Mouse (Mus musculus) CH12.LX (cell line): ENCODE results near the gene Socs2.

Source experiments
- CTCF ChIP-seq, 2 experiments: IDR thresholded peaks in 1 of 2; conservative IDR thresholded peaks in 1 of 2; 2 replicates each; pipeline ENCODE4 v1.5.1; 2011 to 2012; ENCODE audit warnings: low read depth in 2 of 2, low read length in 2 of 2, improper control_type of control experiment in 1 of 2, inconsistent platforms in 1 of 2, mild to moderate bottlenecking in 1 of 2, moderate library complexity in 1 of 2
- ETS1 ChIP-seq: conservative IDR thresholded peaks from 2 replicates; pipeline ENCODE4 v1.6.1; 2012; ENCODE audit warnings: low read depth, mild to moderate bottlenecking, inconsistent platforms, low read length, improper control_type of control experiment, moderate library complexity
- GABPA ChIP-seq: IDR thresholded peaks from 2 replicates; pipeline ENCODE4 v1.6.1; 2012; ENCODE audit warnings: low read depth, low read length, improper control_type of control experiment, inconsistent platforms; ENCODE audit not compliant: insufficient replicate concordance
- HCFC1 ChIP-seq: IDR thresholded peaks from 2 replicates; pipeline ENCODE4 v1.6.1; 2012; ENCODE audit warnings: low read depth, mild to moderate bottlenecking, inconsistent platforms, low read length, improper control_type of control experiment
- JUN ChIP-seq: IDR thresholded peaks from 2 replicates; pipeline ENCODE4 v1.6.1; 2011; ENCODE audit warnings: low read depth, mild to moderate bottlenecking, low read length, improper control_type of control experiment, moderate library complexity; ENCODE audit not compliant: insufficient read depth
- POLR2A ChIP-seq: IDR thresholded peaks from 2 replicates; pipeline ENCODE4 v1.6.1; 2011; ENCODE audit warnings: low read depth, mild to moderate bottlenecking, improper control_type of control experiment, low read length
- SMC3 ChIP-seq: IDR thresholded peaks from 2 replicates; pipeline ENCODE4 v1.6.1; 2011; ENCODE audit warnings: low read depth, low read length, improper control_type of control experiment
- TBP ChIP-seq: conservative IDR thresholded peaks from 2 replicates; pipeline ENCODE4 v1.6.1; 2011; ENCODE audit warnings: low read depth, low read length, improper control_type of control experiment

DNA sequence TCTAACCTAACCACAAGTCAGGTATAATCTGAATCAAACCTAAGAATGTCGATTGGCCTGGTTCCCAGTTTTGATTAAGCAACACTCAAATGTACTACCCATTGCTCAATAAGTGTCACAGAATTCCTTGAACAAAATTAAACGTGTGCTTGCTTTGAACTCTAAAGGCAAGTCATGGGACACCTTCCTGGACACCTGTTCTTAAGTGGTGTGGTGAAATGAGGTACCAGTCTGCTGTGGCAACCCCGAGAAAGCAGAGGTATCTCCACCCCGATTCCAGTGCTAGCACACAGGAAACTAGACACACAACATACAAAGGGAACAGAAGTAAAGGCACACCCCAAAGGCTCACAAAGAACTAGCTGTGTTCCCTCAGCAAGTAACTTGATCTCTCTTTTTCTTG is 31.2 kb downstream of the Socs2 start:
- TF ChIP-seq HCFC1 = no peak
- no peak for TF ChIP-seq ETS1
- TF ChIP-seq JUN = no peak
- no peak for TF ChIP-seq CTCF (conservative IDR thresholded peaks at IDR 0.05 in 1 of 2, IDR thresholded peaks at IDR 0.05 in 1 of 2; ENCODE audit: low read depth in 2 of 2, low read length in 2 of 2)
- no peak for TF ChIP-seq TBP
- no peak for TF ChIP-seq POLR2A
- TF ChIP-seq GABPA = no peak
- no peak for TF ChIP-seq SMC3
